Mouse (Mus musculus) heart, adult 2 months (tissue): Measurements from ENCODE around the gene Vinac1. TPM values are rescaled to one million over a fixed set of nuclear protein-coding genes. Genes with fewer than 3 reads are reported as not detected.

Experiments used
- DNase-seq, 2 experiments: peaks; one replicate each; pipeline ENCODE4 v3.0.0; 2021
- H3K27ac ChIP-seq: fragments of 200-600 bp; 2 replicates; pipeline ENCODE4 v1.8.1; 2022
- H3K27me3 ChIP-seq: fragments of 200-500 bp; 2 replicates; pipeline ENCODE4 v1.6.1; 2012; ENCODE audit warnings: mild to moderate bottlenecking, low read length, inconsistent platforms, mixed read lengths; ENCODE audit not compliant: control insufficient read depth, insufficient read depth
- H3K36me3 ChIP-seq: fragments of 200-500 bp; 2 replicates; pipeline ENCODE4 v1.6.1; 2012; ENCODE audit warnings: low read length, inconsistent platforms; ENCODE audit not compliant: control insufficient read depth, insufficient read depth
- H3K4me1 ChIP-seq: fragments of 200-500 bp; 2 replicates; pipeline ENCODE4 v1.6.1; 2011; ENCODE audit warnings: low read length; ENCODE audit not compliant: control insufficient read depth, insufficient read depth
- H3K4me3 ChIP-seq: fragments of 200-600 bp; 2 replicates; pipeline ENCODE4 v1.8.1; 2022
- H3K79me2 ChIP-seq: fragments of 200-500 bp; replicated peaks from 2 replicates; pipeline ENCODE4 v1.6.1; 2012; ENCODE audit warnings: mild to moderate bottlenecking, inconsistent platforms, low read length, moderate library complexity, mixed read lengths; ENCODE audit not compliant: control insufficient read depth, insufficient read depth
- H3K9ac ChIP-seq: fragments of 200-500 bp; 2 replicates; pipeline ENCODE4 v1.6.1; 2012; ENCODE audit warnings: low read depth, mild to moderate bottlenecking, control low read depth, inconsistent platforms, low read length, mixed read lengths
- CTCF ChIP-seq: fragments of 200-600 bp; IDR thresholded peaks from 2 replicates; pipeline ENCODE4 v1.8.1; 2022; ENCODE audit warnings: antibody characterized with exemption, mild to moderate bottlenecking, moderate library complexity
- EP300 ChIP-seq: fragments of 200-500 bp; IDR thresholded peaks from 2 replicates; pipeline ENCODE4 v1.6.1; 2011; ENCODE audit warnings: low read depth, low read length, control low read depth; ENCODE audit not compliant: insufficient read depth
- POLR2A ChIP-seq: fragments of 200-500 bp; IDR thresholded peaks from 2 replicates; pipeline ENCODE4 v1.6.1; 2011; ENCODE audit warnings: mild to moderate bottlenecking, low read depth, low read length, control low read depth; ENCODE audit not compliant: insufficient read depth
- WGBS: fragments of 180-500 bp; shearing (Covaris S2); methylation state at CpG from one replicate; pipeline ENCODE4 v1.1.7; 2018; 5-methylcytosine and 5-hydroxymethylcytosine counted together
- intact Hi-C: fragments of 180-260 bp; cut with DNase I; formaldehyde crosslinking; loops from one replicate; pipeline ENCODE4 v1.15.1; 2025
- polyA plus RNA-seq: library from polyadenylated mRNA; depleted of rRNA; stranded (reverse); fragments of >200 nt; gene quantifications from 2 replicates; pipeline ENCODE4 v1.2.3, GENCODE M21; 2012
- total RNA-seq, 2 experiments: library from RNA; stranded (reverse); gene quantifications; 2 replicates each; pipeline ENCODE4 v1.2.3; 2021

The Vinac1 gene
- total and polyA plus RNA-seq, 3 experiments = 0.06 TPM; not detected in 2

GRCm38 (mm10) chr2:129052451-129052983 is 4.5 kb upstream of the Vinac1 start:
- Histone ChIP-seq H3K9ac (no peak overlapping the region), H3K27me3 (no peaks in the 10 kb centered on the region), H3K79me2 (no peaks in the 10 kb centered on the region), H3K4me3 (no peak overlapping the region), H3K36me3 (no peaks in the 10 kb centered on the region), H3K4me1 (no peaks in the 10 kb centered on the region), H3K27ac (no peak overlapping the region)
- 41% methylated on average over 4 of the region's 4 CpGs for WGBS
- intact Hi-C loops = no loop called here
- no peak for DNase-seq
- TF ChIP-seq EP300 = no peak

GRCm38 (mm10) chr2:129046846-129047196 is 1.2 kb downstream of the Vinac1 start:
- H3K79me2 ChIP-seq = no peaks in the 10 kb centered on the region
- no peak overlapping the region for H3K4me3 ChIP-seq
- DNase-seq = no peak
- no peaks in the 10 kb centered on the region for H3K27me3 ChIP-seq
- H3K36me3 ChIP-seq = no peaks in the 10 kb centered on the region
- 77% methylated on average over 4 of the region's 4 CpGs for WGBS
- H3K27ac ChIP-seq = peak overlapping the region; percentile 27; the same call in 1 of the 2 replicates
- intact Hi-C loops = no loop called here
- peaks cover 1% of the 10 kb centered on the region; the same call in 1 of the 2 replicates for H3K4me1 ChIP-seq
- TF ChIP-seq EP300 (no peak), POLR2A (no peak), CTCF (no peak)
- no peak overlapping the region for H3K9ac ChIP-seq

- H3K27ac ChIP-seq = peak overlapping the region; percentile 27; the same call in 1 of the 2 replicates
- 41% methylated on average over 6 of the region's 6 CpGs for WGBS
- no peaks in the 10 kb centered on the region for H3K79me2 ChIP-seq
- intact Hi-C loops = no loop called here
- H3K9ac ChIP-seq = no peak overlapping the region
- DNase-seq = peak in 1 of 2 experiments; percentile 47
- H3K36me3 ChIP-seq = no peaks in the 10 kb centered on the region
- no peaks in the 10 kb centered on the region for H3K27me3 ChIP-seq
- peaks cover 1% of the 10 kb centered on the region; the same call in 1 of the 2 replicates for H3K4me1 ChIP-seq
- no peak overlapping the region for H3K4me3 ChIP-seq
- TF ChIP-seq CTCF (no peak), EP300 (no peak), POLR2A (no peak)
These were observed 1.7 kb downstream of the Vinac1 start for GRCm38 (mm10) chr2:129046172-129046845.

- no peak overlapping the region for H3K27ac ChIP-seq
- H3K79me2 ChIP-seq = no peaks in the 10 kb centered on the region
- DNase-seq = no peak
- WGBS = 21% methylated on average over 6 of the region's 6 CpGs
- H3K27me3 ChIP-seq = peaks cover 6% of the 10 kb centered on the region
- no peak overlapping the region for H3K4me3 ChIP-seq
- intact Hi-C loops = no loop called here
- H3K36me3 ChIP-seq = no peaks in the 10 kb centered on the region
- no peak overlapping the region for H3K9ac ChIP-seq
- H3K4me1 ChIP-seq = no peaks in the 10 kb centered on the region
- TF ChIP-seq CTCF = peak; percentile 33
- TF ChIP-seq POLR2A = no peak
These were observed 7.4 kb downstream of the Vinac1 start for GRCm38 (mm10) chr2:129040567-129040966.

GRCm38 (mm10) chr2:129038937-129039631 is 8.9 kb downstream of the Vinac1 start:
- intact Hi-C loops = no loop called here
- DNase-seq = peak in 1 of 2 experiments; percentile 13
- Histone ChIP-seq H3K4me3 (peak overlapping the region; percentile 26), H3K36me3 (no peaks in the 10 kb centered on the region), H3K79me2 (no peaks in the 10 kb centered on the region), H3K27ac (no peak overlapping the region), H3K27me3 (peaks cover 6% of the 10 kb centered on the region), H3K4me1 (no peaks in the 10 kb centered on the region), H3K9ac (peak overlapping the region; percentile 43)
- WGBS = 4% methylated on average over 62 of the region's 62 CpGs
- TF ChIP-seq EP300 (no peak), CTCF (no peak), POLR2A (no peak)

- peaks cover 6% of the 10 kb centered on the region for H3K27me3 ChIP-seq
- DNase-seq = no peak
- H3K9ac ChIP-seq = no peak overlapping the region
These were observed 9.5 kb downstream of the Vinac1 start for GRCm38 (mm10) chr2:129038426-129038936.

More at GRCm38 (mm10) chr2:129038426-129038936, 9.5 kb downstream of the Vinac1 start:
- no peak for TF ChIP-seq CTCF
- TF ChIP-seq EP300 = no peak
- no peak for TF ChIP-seq POLR2A
- H3K36me3 ChIP-seq = no peaks in the 10 kb centered on the region
- no peak overlapping the region for H3K27ac ChIP-seq
- no peaks in the 10 kb centered on the region for H3K79me2 ChIP-seq
- intact Hi-C loops = no loop called here
- H3K4me1 ChIP-seq = no peaks in the 10 kb centered on the region
- H3K4me3 ChIP-seq = peak overlapping the region; percentile 26
- WGBS = 6% methylated on average over 15 of the region's 15 CpGs
